Mouse (Mus musculus) cerebellum, adult 2 months (tissue): ENCODE data around the gene Inpp5a.

Source experiments
- CTCF ChIP-seq: fragments of 200-500 bp; IDR thresholded peaks from 2 replicates; pipeline ENCODE4 v1.5.1; 2011; ENCODE audit warnings: low read depth, mild to moderate bottlenecking, control low read depth, low read length, moderate library complexity, borderline replicate concordance; ENCODE audit not compliant: insufficient read depth
- POLR2A ChIP-seq: fragments of 200-500 bp; IDR thresholded peaks from 2 replicates; pipeline ENCODE4 v1.6.1; 2011; ENCODE audit warnings: low read length, control low read depth, borderline replicate concordance; ENCODE audit not compliant: insufficient read depth

- TF ChIP-seq POLR2A: no peak
- TF ChIP-seq CTCF: no peak
Measured at GRCm38 (mm10) chr7:139392691-139393235, 3.9 kb downstream of the Inpp5a start.
